Mouse (Mus musculus) neural tube, embryonic 15.5 days (tissue): ENCODE measurements around the gene Gm42715. TPM values are rescaled to one million over a fixed set of nuclear protein-coding genes. Genes with fewer than 3 reads are reported as not detected.

Experiments
- ATAC-seq: fragments of 200-750 bp; cut with Nextera tagmentation; 2 replicates; pipeline ENCODE4 v1.8.0; 2017; ENCODE audit warnings: mild to moderate bottlenecking, moderate TSS enrichment, moderate library complexity; ENCODE audit not compliant: low FRiP score
- H3K27ac ChIP-seq: fragments of 300-500 bp; sonication (generic); replicated peaks from 2 replicates; pipeline ENCODE4 v1.5.1; 2015; ENCODE audit warnings: mild to moderate bottlenecking, inconsistent platforms
- H3K27me3 ChIP-seq: fragments of 300-500 bp; sonication (generic); replicated peaks from 2 replicates; pipeline ENCODE4 v1.6.1; 2015; ENCODE audit warnings: inconsistent platforms
- H3K36me3 ChIP-seq: fragments of 300-500 bp; sonication (generic); 2 replicates; pipeline ENCODE4 v1.6.1; 2015; ENCODE audit warnings: inconsistent platforms
- H3K4me1 ChIP-seq: fragments of 300-500 bp; sonication (generic); 2 replicates; pipeline ENCODE4 v1.6.1; 2015; ENCODE audit warnings: inconsistent platforms
- H3K4me2 ChIP-seq: fragments of 300-500 bp; sonication (generic); 2 replicates; pipeline ENCODE4 v1.6.1; 2015; ENCODE audit warnings: inconsistent platforms, mild to moderate bottlenecking, moderate library complexity
- H3K4me3 ChIP-seq: fragments of 300-500 bp; sonication (generic); replicated peaks from 2 replicates; pipeline ENCODE4 v1.5.1; 2015; ENCODE audit warnings: mild to moderate bottlenecking, inconsistent platforms
- H3K9ac ChIP-seq: fragments of 300-500 bp; sonication (generic); replicated peaks from 2 replicates; pipeline ENCODE4 v1.6.1; 2015; ENCODE audit warnings: mild to moderate bottlenecking, inconsistent platforms
- H3K9me3 ChIP-seq: fragments of 300-500 bp; sonication (generic); replicated peaks from 2 replicates; pipeline ENCODE4 v1.6.1; 2016; ENCODE audit warnings: inconsistent platforms
- WGBS: fragments of 180-500 bp; shearing (Covaris S2); methylation state at CpG from one replicate; pipeline ENCODE4 v1.1.7; 2015; ENCODE audit warnings: mixed read lengths; 5-methylcytosine and 5-hydroxymethylcytosine counted together
- microRNA-seq: library from miRNA; unstranded; fragments of <30 nt; microRNA quantifications from one replicate; pipeline ENCODE4, GENCODE M21; 2017
- polyA plus RNA-seq: library from polyadenylated mRNA; unstranded; fragments of >200 nt; fragmentation: Nextera tagmentation; extraction: Ambion mirVana; gene quantifications from 2 replicates; pipeline ENCODE4 v1.2.1, GENCODE M21; 2015

Gm42715 gene
- polyA plus RNA-seq, 1 experiment from 2014 or later, result 13.3 TPM

DNA sequence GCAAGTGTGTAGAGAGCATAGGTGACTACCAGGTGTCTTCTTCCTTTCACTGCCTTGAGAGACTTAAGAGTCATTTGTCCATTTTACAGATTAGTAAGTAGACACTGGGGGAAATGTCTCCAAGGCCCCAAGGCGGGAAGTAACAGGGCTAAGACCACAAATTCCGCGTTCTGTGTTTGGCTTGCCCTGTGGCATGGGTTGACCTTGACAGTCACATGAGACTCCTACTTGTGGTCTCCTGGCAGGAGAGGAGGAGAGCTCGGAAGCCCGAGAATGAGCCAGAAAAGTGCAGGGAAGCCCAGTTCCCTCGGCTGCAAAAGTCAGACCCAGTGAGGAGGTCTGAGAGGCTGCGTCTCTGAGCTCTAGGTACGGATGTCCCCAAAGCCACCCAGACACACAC lies 94.1 kb downstream of the Gm42715 start:
- Histone ChIP-seq H3K9me3 (no peaks in the 10 kb centered on the region), H3K27ac (no peak overlapping the region), H3K27me3 (no peaks in the 10 kb centered on the region), H3K36me3 (peaks cover 42% of the 10 kb centered on the region), H3K9ac (peak overlapping the region; percentile 92; the same call in 1 of the 2 replicates), H3K4me1 (peaks cover 38% of the 10 kb centered on the region), H3K4me2 (peak overlapping the region; percentile 86), H3K4me3 (peak overlapping the region; percentile 96)
- 89% methylated on average over 8 of the region's 8 CpGs for WGBS
- no peak for ATAC-seq

DNA sequence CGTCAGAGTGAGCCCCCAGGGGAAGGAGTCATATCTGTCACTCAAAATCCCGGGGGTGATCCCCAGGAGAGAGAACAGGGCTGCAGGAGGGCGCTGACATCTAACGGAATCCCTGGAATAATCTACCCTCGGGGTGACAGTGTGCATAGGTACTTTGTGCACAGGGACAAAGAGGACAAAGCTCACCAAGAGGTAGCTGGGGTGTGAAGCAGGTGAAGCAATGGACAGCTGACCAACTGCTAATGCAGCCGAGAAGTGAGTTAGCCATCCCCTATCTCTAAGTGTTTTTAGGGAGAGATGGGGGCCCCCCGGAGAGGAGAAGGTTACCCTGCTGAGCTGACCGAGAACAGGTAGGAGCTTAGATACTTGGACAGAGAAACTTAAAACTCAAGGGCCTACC lies 94.7 kb downstream of the Gm42715 start:
- WGBS, result 26% methylated on average over 8 of the region's 8 CpGs
- Histone ChIP-seq H3K9me3 (no peaks in the 10 kb centered on the region), H3K4me1 (peaks cover 38% of the 10 kb centered on the region), H3K9ac (peak overlapping the region; percentile 92), H3K36me3 (peaks cover 36% of the 10 kb centered on the region), H3K27ac (peak overlapping the region; percentile 89; the same call in 1 of the 2 replicates), H3K4me3 (peak overlapping the region; percentile 96), H3K4me2 (peak overlapping the region; percentile 86), H3K27me3 (no peaks in the 10 kb centered on the region)
- ATAC-seq, result no peak

DNA sequence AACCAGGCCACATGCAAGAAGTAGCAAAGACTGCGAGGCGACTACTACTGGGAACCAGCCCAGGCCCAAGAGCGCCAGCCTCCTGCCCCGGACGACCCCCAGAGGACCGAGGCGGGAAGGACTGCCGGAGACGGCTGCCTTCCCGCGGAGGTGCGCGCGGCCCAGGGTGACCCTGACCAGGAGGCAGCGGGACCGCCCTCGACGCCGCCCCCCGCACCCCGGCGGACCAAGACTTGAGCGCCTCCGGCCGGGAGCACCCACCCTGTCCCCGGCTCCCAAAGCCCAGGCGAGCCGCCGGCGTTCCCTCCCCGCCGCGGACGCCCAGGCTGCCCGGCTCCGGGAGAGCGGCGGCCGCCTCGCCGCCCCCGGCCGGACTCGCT lies 95.1 kb downstream of the Gm42715 start:
- H3K4me2 ChIP-seq, result peak overlapping the region; percentile 86
- ATAC-seq, result peak; percentile 22
- H3K4me1 ChIP-seq, result peaks cover 38% of the 10 kb centered on the region
- no peaks in the 10 kb centered on the region for H3K27me3 ChIP-seq
- H3K4me3 ChIP-seq, result peak overlapping the region; percentile 96
- no peaks in the 10 kb centered on the region for H3K9me3 ChIP-seq
- peak overlapping the region; percentile 92 for H3K9ac ChIP-seq
- peak overlapping the region; percentile 89 for H3K27ac ChIP-seq
- H3K36me3 ChIP-seq, result peaks cover 32% of the 10 kb centered on the region
- WGBS, result under 1% methylated on average over 44 of the region's 44 CpGs

DNA sequence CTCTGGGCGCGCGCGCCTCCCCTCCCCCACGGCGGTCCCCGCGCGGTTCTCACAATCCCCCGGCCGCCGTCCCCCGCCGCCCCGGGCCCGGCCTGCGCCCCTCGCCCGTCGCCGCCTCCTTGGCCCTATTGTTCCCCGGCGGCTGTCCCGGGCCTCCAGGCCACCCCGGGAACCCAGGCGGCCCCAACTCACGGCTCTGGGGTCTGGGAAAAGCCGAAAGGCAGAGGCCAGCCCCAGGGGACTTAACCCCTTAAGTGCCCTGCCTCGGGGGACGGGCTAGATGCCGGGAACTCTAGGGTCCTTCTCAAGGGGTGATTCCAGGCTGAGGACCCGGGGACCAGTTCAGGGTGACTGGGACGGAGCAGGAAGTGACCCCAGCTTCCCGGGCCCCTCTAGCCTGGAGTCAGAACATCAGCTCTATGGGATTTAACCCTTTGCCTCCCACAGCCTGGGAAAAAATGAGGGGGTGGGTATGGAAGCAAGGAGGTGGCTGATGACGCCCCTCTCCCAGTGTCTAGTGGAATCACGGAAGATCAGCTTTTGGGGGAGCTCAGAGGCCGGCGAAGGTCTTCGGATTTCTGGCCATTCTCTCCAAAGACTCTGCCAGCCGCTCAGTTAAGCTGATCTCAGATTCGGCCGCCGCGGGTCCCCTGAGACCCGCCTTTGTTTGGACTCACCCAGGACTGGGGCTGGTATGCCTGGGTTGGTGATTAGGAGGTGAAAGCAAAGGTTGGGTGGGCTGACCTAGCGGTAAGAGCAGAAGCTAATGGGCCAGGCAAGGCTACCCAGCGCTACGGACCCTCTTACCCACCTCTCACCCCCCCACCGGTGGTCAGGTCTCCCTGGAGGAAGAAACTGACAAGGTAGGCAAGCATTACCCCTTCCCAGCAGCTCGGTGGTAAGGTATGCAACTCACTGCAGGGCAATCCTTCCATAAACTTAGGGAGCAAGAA lies 95.8 kb downstream of the Gm42715 start, which contains the start of gene Zfp629:
Gene Zfp629, minus strand, starts transcription at position 907 of the 953 bp plus-strand sequence.
- H3K4me2 ChIP-seq, result peak within 1 kb of the TSS; percentile 86
- peak within 1 kb of the TSS; percentile 96 for H3K4me3 ChIP-seq
- no peaks in the 10 kb centered on the region for H3K27me3 ChIP-seq
- H3K4me1 ChIP-seq, result peaks cover 38% of the 10 kb centered on the region
- under 1% methylated on average over 50 of the region's 50 CpGs for WGBS
- H3K9me3 ChIP-seq, result no peaks in the 10 kb centered on the region
- peaks cover 25% of the 10 kb centered on the region for H3K36me3 ChIP-seq
- H3K27ac ChIP-seq, result peak within 1 kb of the TSS; percentile 89
- peak within 1 kb of the TSS; percentile 92 for H3K9ac ChIP-seq
- ATAC-seq, result peak; percentile 92

DNA sequence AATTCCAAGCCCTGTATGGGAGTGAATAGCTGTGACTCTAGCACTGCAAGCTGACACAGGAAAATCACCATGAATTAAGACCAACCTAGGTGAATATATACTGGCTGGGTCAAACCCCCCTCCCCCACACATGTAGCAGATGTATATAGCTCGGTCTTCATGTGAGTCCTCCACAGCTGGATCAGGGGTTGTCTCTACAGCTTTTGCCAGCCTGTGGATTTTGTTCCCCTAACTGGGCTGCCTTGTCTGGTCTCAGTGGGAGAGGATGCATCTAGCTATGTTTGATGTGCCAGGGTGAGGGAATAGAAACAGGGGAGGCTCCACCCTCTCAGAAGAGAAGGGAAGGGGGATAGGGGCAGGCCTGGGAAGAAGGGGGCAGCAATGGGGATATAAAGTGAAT lies 97.0 kb downstream of the Gm42715 start:
- Histone ChIP-seq H3K4me1 (peaks cover 38% of the 10 kb centered on the region), H3K27me3 (no peaks in the 10 kb centered on the region), H3K4me2 (peak overlapping the region; percentile 86), H3K36me3 (peaks cover 14% of the 10 kb centered on the region), H3K4me3 (peak overlapping the region; percentile 96), H3K9me3 (no peaks in the 10 kb centered on the region), H3K27ac (no peak overlapping the region; the same call in 1 of the 2 replicates), H3K9ac (0 out of 2 replicates have a peak overlapping the region, but pooled peaks have one; percentile 92)
- WGBS, result 53% methylated on average over 1 of the region's 1 CpGs
- ATAC-seq, result no peak

Small RNAs within 50 kb of the gene (microRNA-seq; reads per million reads assigned to microRNA genes)
- gene Gm47278, result not detected
- not detected for gene Mir7060

Other genes starting within 250 kb of the Gm42715 start
- 67.5 and 73.1 TPM in 2 replicates for gene Sephs2, start 245.5 kb upstream of the Gm42715 start, polyA plus RNA-seq
- gene Itgal, start 223.3 kb upstream of the Gm42715 start, polyA plus RNA-seq, result 0.18 and 5.4 TPM in 2 replicates
- 17.4 and 17.8 TPM in 2 replicates for gene Zfp768, start 174.0 kb upstream of the Gm42715 start, polyA plus RNA-seq
- 8.1 and 8.5 TPM in 2 replicates for gene Zfp747, start 143.5 kb upstream of the Gm42715 start, polyA plus RNA-seq
- gene 9130019O22Rik, start 132.4 kb upstream of the Gm42715 start, polyA plus RNA-seq, result 4.4 and 4.8 TPM in 2 replicates
- 5.0 and 5.2 TPM in 2 replicates for gene E430018J23Rik, start 126.0 kb upstream of the Gm42715 start, polyA plus RNA-seq
- gene Zfp764, start 112.8 kb upstream of the Gm42715 start, polyA plus RNA-seq, result 4.2 and 6.3 TPM in 2 replicates
- gene Zfp688, start 97.5 kb upstream of the Gm42715 start, polyA plus RNA-seq, result 29.2 and 30.6 TPM in 2 replicates
- 13.4 TPM in 2 replicates for gene Zfp689, start 70.4 kb upstream of the Gm42715 start, polyA plus RNA-seq
- gene Prr14, start 60.0 kb upstream of the Gm42715 start, polyA plus RNA-seq, result 35.9 and 37.5 TPM in 2 replicates
- 10.7 and 12.2 TPM in 2 replicates for gene Fbrs, start 40.4 kb upstream of the Gm42715 start, polyA plus RNA-seq
- 46.7 and 48.3 TPM in 2 replicates for gene Srcap, start 7.6 kb upstream of the Gm42715 start, polyA plus RNA-seq
- gene Tmem265, start 41.8 kb downstream of the Gm42715 start, polyA plus RNA-seq, result 6.9 and 7.3 TPM in 2 replicates
- 57.4 and 60.6 TPM in 2 replicates for gene Phkg2, start 53.8 kb downstream of the Gm42715 start, polyA plus RNA-seq
- gene Ccdc189, start 69.0 kb downstream of the Gm42715 start, polyA plus RNA-seq, result 7.1 and 7.4 TPM in 2 replicates
- 37.9 and 38.5 TPM in 2 replicates for gene Rnf40, start 69.2 kb downstream of the Gm42715 start, polyA plus RNA-seq
- gene Zfp629, start 96.2 kb downstream of the Gm42715 start, polyA plus RNA-seq, result 14.5 and 15.8 TPM in 2 replicates
- 49.5 and 62.9 TPM in 2 replicates for gene Bcl7c, start 189.3 kb downstream of the Gm42715 start, polyA plus RNA-seq
- 3.6 and 6.2 TPM in 2 replicates for gene Ctf1, start 193.2 kb downstream of the Gm42715 start, polyA plus RNA-seq
- gene Ctf2, start 212.6 kb downstream of the Gm42715 start, polyA plus RNA-seq, result 0.09 and 0.13 TPM in 2 replicates
- gene Fbxl19, start 225.0 kb downstream of the Gm42715 start, polyA plus RNA-seq, result 6.9 and 8.7 TPM in 2 replicates